Mouse (Mus musculus) small intestine, adult 2 months (tissue): ENCODE measurements around the gene Matn4. TPM values are rescaled to one million over a fixed set of nuclear protein-coding genes. Genes with fewer than 3 reads are reported as not detected.

Experiments used
- H3K27ac ChIP-seq: fragments of 200-500 bp; 2 replicates; pipeline ENCODE4 v1.5.1; 2012; ENCODE audit warnings: low read depth, low read length, control low read depth, inconsistent platforms; ENCODE audit not compliant: insufficient read depth
- H3K27me3 ChIP-seq: fragments of 200-500 bp; 2 replicates; pipeline ENCODE4 v1.6.1; 2012; ENCODE audit warnings: mild to moderate bottlenecking, moderate library complexity, low read length, inconsistent platforms; ENCODE audit not compliant: control insufficient read depth, insufficient read depth
- H3K36me3 ChIP-seq: fragments of 200-500 bp; 2 replicates; pipeline ENCODE4 v1.6.1; 2012; ENCODE audit warnings: mild to moderate bottlenecking, low read length, control low read depth, inconsistent platforms; ENCODE audit not compliant: control insufficient read depth, insufficient read depth
- H3K4me1 ChIP-seq: fragments of 200-500 bp; 2 replicates; pipeline ENCODE4 v1.6.1; 2012; ENCODE audit warnings: low read length, inconsistent platforms, mixed read lengths; ENCODE audit not compliant: control insufficient read depth, insufficient read depth, insufficient read length
- H3K4me3 ChIP-seq: fragments of 200-500 bp; 2 replicates; pipeline ENCODE4 v1.5.1; 2012; ENCODE audit warnings: low read depth, mild to moderate bottlenecking, control low read depth, inconsistent platforms, low read length, moderate library complexity
- CTCF ChIP-seq: fragments of 200-500 bp; IDR thresholded peaks from 2 replicates; pipeline ENCODE4 v1.5.1; 2012; ENCODE audit warnings: low read depth, mild to moderate bottlenecking, control low read depth, inconsistent platforms, low read length, moderate library complexity, mixed read lengths; ENCODE audit not compliant: insufficient replicate concordance, insufficient read length; ENCODE audit errors: extremely low read depth
- POLR2A ChIP-seq: fragments of 200-500 bp; IDR thresholded peaks from 2 replicates; pipeline ENCODE4 v1.6.1; 2012; ENCODE audit warnings: low read depth, mild to moderate bottlenecking, control low read depth, inconsistent platforms, low read length, moderate library complexity
- WGBS: fragments of 180-500 bp; shearing (Covaris S2); methylation state at CpG from one replicate; pipeline ENCODE4 v1.1.7; 2018; 5-methylcytosine and 5-hydroxymethylcytosine counted together
- polyA plus RNA-seq: library from polyadenylated mRNA; depleted of rRNA; stranded (reverse); fragments of >200 nt; gene quantifications from 2 replicates; pipeline ENCODE4 v1.2.3, GENCODE M21; 2012

Matn4 gene
- polyA plus RNA-seq, 1 experiment, result 0.49 TPM

GRCm38 (mm10) chr2:164448140-164448539 is 43.2 kb upstream of the Matn4 start:
- Histone ChIP-seq H3K4me3 (no peak overlapping the region), H3K27ac (no peak overlapping the region), H3K36me3 (no peaks in the 10 kb centered on the region), H3K4me1 (peaks cover 3% of the 10 kb centered on the region; the same call in 1 of the 2 replicates), H3K27me3 (no peaks in the 10 kb centered on the region)
- TF ChIP-seq POLR2A, result no peak
- no peak for TF ChIP-seq CTCF
- WGBS, result 96% methylated on average over 1 of the region's 1 CpGs

- TF ChIP-seq POLR2A (no peak), CTCF (no peak)
- peaks cover 8% of the 10 kb centered on the region for H3K4me1 ChIP-seq
- no peak overlapping the region for H3K27ac ChIP-seq
Measured at GRCm38 (mm10) chr2:164446086-164446469, 41.1 kb upstream of the Matn4 start.

GRCm38 (mm10) chr2:164445399-164446085 is 40.6 kb upstream of the Matn4 start:
- no peak overlapping the region for H3K27ac ChIP-seq
- TF ChIP-seq POLR2A, result no peak
- no peak for TF ChIP-seq CTCF

More at GRCm38 (mm10) chr2:164446086-164446469, 41.1 kb upstream of the Matn4 start:
- no peaks in the 10 kb centered on the region for H3K27me3 ChIP-seq
- H3K4me3 ChIP-seq, result no peak overlapping the region
- no peaks in the 10 kb centered on the region for H3K36me3 ChIP-seq
- WGBS, result 82% methylated on average over 3 of the region's 3 CpGs

GRCm38 (mm10) chr2:164444701-164445100 is 39.7 kb upstream of the Matn4 start:
- Histone ChIP-seq H3K27me3 (no peaks in the 10 kb centered on the region), H3K4me3 (no peak overlapping the region), H3K27ac (no peak overlapping the region), H3K4me1 (peaks cover 14% of the 10 kb centered on the region), H3K36me3 (0 out of 2 replicates have a peak, but pooled peaks cover 1% of the 10 kb centered on the region)
- TF ChIP-seq CTCF (no peak), POLR2A (no peak)
- 68% methylated on average over 2 of the region's 2 CpGs for WGBS

More at GRCm38 (mm10) chr2:164445399-164446085, 40.6 kb upstream of the Matn4 start:
- Histone ChIP-seq H3K4me3 (no peak overlapping the region), H3K27me3 (no peaks in the 10 kb centered on the region), H3K36me3 (0 out of 2 replicates have a peak, but pooled peaks cover under 1% of the 10 kb centered on the region), H3K4me1 (peaks cover 8% of the 10 kb centered on the region)
- WGBS, result 85% methylated on average over 3 of the region's 3 CpGs

- no peaks in the 10 kb centered on the region for H3K27me3 ChIP-seq
- peak within 1 kb of the TSS; percentile 76 for H3K27ac ChIP-seq
- H3K4me1 ChIP-seq, result peaks cover 20% of the 10 kb centered on the region
- H3K36me3 ChIP-seq, result peaks cover 4% of the 10 kb centered on the region; the same call in 1 of the 2 replicates
- TF ChIP-seq CTCF (no peak), POLR2A (no peak)
- WGBS, result 13% methylated on average over 18 of the region's 18 CpGs
- peak within 1 kb of the TSS; percentile 87 for H3K4me3 ChIP-seq
Measured at GRCm38 (mm10) chr2:164443460-164444000, 38.6 kb upstream of the Matn4 start, which contains the start of gene Sdc4. Sdc4 (minus strand) TSS chr2:164443887.

GRCm38 (mm10) chr2:164443051-164443437 is 38.1 kb upstream of the Matn4 start:
- H3K4me3 ChIP-seq, result peak overlapping the region; percentile 87
- H3K27ac ChIP-seq, result peak overlapping the region; percentile 76

GRCm38 (mm10) chr2:164442315-164443050 is 37.5 kb upstream of the Matn4 start:
- Histone ChIP-seq H3K36me3 (peaks cover 4% of the 10 kb centered on the region; the same call in 1 of the 2 replicates), H3K4me1 (peaks cover 25% of the 10 kb centered on the region), H3K27me3 (no peaks in the 10 kb centered on the region), H3K4me3 (peak overlapping the region; percentile 87), H3K27ac (peak overlapping the region; percentile 76)
- 1% methylated on average over 29 of the region's 29 CpGs for WGBS
- TF ChIP-seq POLR2A (no peak; the same call in 1 of the 2 replicates), CTCF (no peak; the same call in 1 of the 2 replicates)

More at GRCm38 (mm10) chr2:164443051-164443437, 38.1 kb upstream of the Matn4 start:
- WGBS, result under 1% methylated on average over 26 of the region's 26 CpGs
- peaks cover 20% of the 10 kb centered on the region for H3K4me1 ChIP-seq
- peaks cover 4% of the 10 kb centered on the region; the same call in 1 of the 2 replicates for H3K36me3 ChIP-seq
- no peaks in the 10 kb centered on the region for H3K27me3 ChIP-seq
- TF ChIP-seq POLR2A, result peak; percentile 99
- no peak for TF ChIP-seq CTCF
